Mouse (Mus musculus) left cerebral cortex, adult 18-20 months (tissue): ENCODE data around the gene Noxo1. TPM values are rescaled to one million over a fixed set of nuclear protein-coding genes. Genes with fewer than 3 reads are reported as not detected.
"Not testable (repeated sequence)": the region's sequence is repeated elsewhere in the genome, so short reads cannot be mapped to it uniquely, and the experiment has no call there.

Experiments
- DNase-seq, 2 experiments: peaks; one replicate each; pipeline ENCODE4 v3.0.0; 2021 to 2022; ENCODE audit warnings: low spot score in 2 of 2, mixed read lengths in 1 of 2
- total RNA-seq, 2 experiments: library from RNA; stranded (reverse); gene quantifications; 2 replicates each; pipeline ENCODE4 v1.2.3; 2021

Gene Noxo1
- total RNA-seq, 2 experiments from 2014 or later = 1.9 to 2.1 TPM

- DNase-seq = not testable (repeated sequence)
Observed at GRCm38 (mm10) chr17:24718938-24719337, 22.9 kb downstream of the Noxo1 start.

- peak; percentile 98 to 99 for DNase-seq
Observed at GRCm38 (mm10) chr17:24719494-24720222, 23.6 kb downstream of the Noxo1 start.

- not testable (repeated sequence) for DNase-seq
Observed at GRCm38 (mm10) chr17:24720616-24721015, 24.6 kb downstream of the Noxo1 start.

GRCm38 (mm10) chr17:24721383-24721955 lies 25.4 kb downstream of the Noxo1 start:
- DNase-seq = not testable (repeated sequence)

GRCm38 (mm10) chr17:24722220-24722924 lies 26.3 kb downstream of the Noxo1 start:
- DNase-seq = no peak

GRCm38 (mm10) chr17:24723122-24723880 lies 27.3 kb downstream of the Noxo1 start:
- DNase-seq = no peak

- DNase-seq = no peak
Observed at GRCm38 (mm10) chr17:24723881-24724180, 27.8 kb downstream of the Noxo1 start.

- peak; percentile 95 to 97 for DNase-seq
Observed at GRCm38 (mm10) chr17:24724184-24724583, 28.1 kb downstream of the Noxo1 start, which contains the start of gene Ndufb10. TSS of gene Ndufb10 (minus strand) at chr17:24724478.

- no peak for DNase-seq
Observed at GRCm38 (mm10) chr17:24725637-24726390, 29.8 kb downstream of the Noxo1 start.

GRCm38 (mm10) chr17:24727618-24728017 lies 31.6 kb downstream of the Noxo1 start, which contains the start of gene Rpl3l:
TSS of gene Rpl3l (plus strand) at chr17:24727820.
- no peak for DNase-seq

GRCm38 (mm10) chr17:24728184-24728583 lies 32.1 kb downstream of the Noxo1 start:
- DNase-seq = no peak

GRCm38 (mm10) chr17:24729067-24729466 lies 33.0 kb downstream of the Noxo1 start:
- no peak for DNase-seq

- DNase-seq = no peak
Observed at GRCm38 (mm10) chr17:24730787-24731186, 34.8 kb downstream of the Noxo1 start.

GRCm38 (mm10) chr17:24732233-24732935 lies 36.4 kb downstream of the Noxo1 start:
- no peak for DNase-seq

GRCm38 (mm10) chr17:24733434-24734050 lies 37.5 kb downstream of the Noxo1 start:
- DNase-seq = no peak

- no peak for DNase-seq
Observed at GRCm38 (mm10) chr17:24734513-24734912, 38.5 kb downstream of the Noxo1 start.

GRCm38 (mm10) chr17:24735446-24735845 lies 39.4 kb downstream of the Noxo1 start:
- DNase-seq = no peak

GRCm38 (mm10) chr17:24736330-24737051 lies 40.5 kb downstream of the Noxo1 start, which contains the start of gene Msrb1:
TSS of gene Msrb1 (plus strand) at chr17:24736642.
- DNase-seq = peak; percentile 92
